Mouse (Mus musculus) lung, adult 2 months (tissue): ENCODE data around the gene Syt1.

Source experiments
- CTCF ChIP-seq: fragments of 200-500 bp; IDR thresholded peaks from 2 replicates; pipeline ENCODE4 v1.5.1; 2011; ENCODE audit warnings: mild to moderate bottlenecking, low read length, control low read depth; ENCODE audit not compliant: insufficient read depth
- POLR2A ChIP-seq: fragments of 200-500 bp; IDR thresholded peaks from 2 replicates; pipeline ENCODE4 v1.6.1; 2011; ENCODE audit warnings: low read depth, mild to moderate bottlenecking, control low read depth, low read length, borderline replicate concordance; ENCODE audit errors: extremely low read depth

DNA sequence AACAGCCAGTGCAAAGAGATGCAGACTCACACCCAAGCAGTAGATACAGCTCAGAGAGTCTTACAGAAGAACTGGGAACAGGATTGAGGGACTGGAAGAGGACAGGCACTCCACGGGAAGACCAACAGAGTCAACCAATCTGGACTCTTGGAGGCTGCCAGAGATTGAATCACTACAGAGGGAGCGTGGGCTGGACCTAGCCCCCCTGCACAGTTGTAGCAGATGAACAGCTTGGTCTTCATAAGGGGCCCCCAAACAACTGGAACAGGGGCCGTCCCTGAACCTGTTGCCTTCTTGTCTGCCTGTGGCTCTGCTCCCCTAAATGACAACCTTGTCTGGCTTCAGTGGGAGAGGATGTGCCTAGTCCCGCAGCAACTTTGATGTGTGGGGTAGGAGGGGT, 375.2 kb downstream of the Syt1 start:
- TF ChIP-seq CTCF (no peak), POLR2A (no peak)
